Mouse (Mus musculus) ovary, adult 18-20 months (tissue): ENCODE results near the gene Cdkn1c.

Source experiments
- DNase-seq: peaks from one replicate; pipeline ENCODE4 v3.0.0; 2022; ENCODE audit warnings: low spot score, mixed read lengths

Gene Cdkn1c

GRCm38 (mm10) chr7:143437231-143437893 lies 23.5 kb downstream of the Cdkn1c start:
- no peak for DNase-seq

DNA sequence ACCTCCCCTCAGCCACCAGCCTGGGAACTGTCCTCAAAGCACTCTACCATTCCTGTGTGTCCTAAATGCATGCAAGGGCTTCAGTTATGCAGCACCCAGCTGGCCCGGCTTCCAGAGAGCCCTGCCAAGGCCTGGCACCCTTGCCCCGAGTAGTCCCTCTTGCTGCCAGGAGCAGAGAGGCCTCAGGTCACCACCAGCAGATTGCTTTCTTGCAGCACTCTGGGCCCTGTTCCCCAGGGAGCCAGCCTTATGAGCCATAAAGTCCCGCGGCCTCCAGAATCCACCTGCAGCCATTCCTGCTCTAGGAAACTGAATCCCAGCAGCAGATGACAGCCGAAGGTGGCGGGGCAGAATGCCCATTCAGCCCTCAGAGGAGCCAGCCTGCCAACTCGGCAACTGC lies 27.5 kb downstream of the Cdkn1c start:
- no peak for DNase-seq

- no peak for DNase-seq
These were observed 28.2 kb downstream of the Cdkn1c start for GRCm38 (mm10) chr7:143432631-143433030.

- no peak for DNase-seq
These were observed 31.9 kb downstream of the Cdkn1c start for GRCm38 (mm10) chr7:143428814-143429499.

- DNase-seq: no peak
These were observed 32.6 kb downstream of the Cdkn1c start for GRCm38 (mm10) chr7:143428142-143428813.

GRCm38 (mm10) chr7:143419585-143420160 lies 41.2 kb downstream of the Cdkn1c start:
- DNase-seq: no peak

DNA sequence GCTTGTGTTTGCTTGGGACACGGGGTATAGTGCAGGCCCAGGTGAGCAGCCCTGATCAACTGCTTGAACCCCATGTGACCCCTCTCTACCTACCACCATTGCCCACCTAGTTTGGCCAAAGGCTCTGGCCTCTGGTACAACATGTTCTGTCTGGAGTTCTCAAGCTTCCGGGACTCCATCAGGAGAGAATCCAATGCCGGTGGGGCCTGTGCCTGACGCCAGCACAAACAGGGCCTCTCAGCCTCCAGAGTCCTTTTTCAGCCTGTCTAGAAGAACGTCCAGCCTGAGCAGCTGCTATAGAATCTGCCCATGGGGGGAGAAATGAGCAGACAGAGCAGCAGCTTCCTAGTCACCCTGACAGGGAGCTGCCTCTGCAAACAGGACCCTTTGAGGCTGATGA lies 43.0 kb downstream of the Cdkn1c start:
- no peak for DNase-seq

- no peak for DNase-seq
These were observed 44.4 kb downstream of the Cdkn1c start for GRCm38 (mm10) chr7:143416406-143416805.

DNA sequence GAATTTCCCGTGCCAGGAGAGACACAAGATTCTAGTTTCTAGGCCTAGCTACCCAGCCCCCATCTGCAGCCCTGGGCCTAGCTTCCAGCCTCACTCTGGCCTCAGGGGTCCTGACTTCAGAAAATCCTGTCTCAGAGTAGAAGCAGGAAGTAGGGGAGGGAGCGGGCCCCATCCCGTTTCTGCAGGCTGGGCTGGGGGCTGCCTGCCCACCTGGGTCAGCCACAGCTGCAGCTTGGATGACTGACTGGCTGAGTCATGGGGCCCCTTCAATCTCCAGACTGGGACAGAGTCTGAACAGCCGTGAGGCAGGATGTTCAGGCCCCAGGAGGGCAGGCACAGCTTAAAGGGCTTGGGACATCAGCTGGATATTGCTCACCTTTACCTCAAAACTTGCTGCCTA lies 45.8 kb downstream of the Cdkn1c start:
- no peak for DNase-seq

DNA sequence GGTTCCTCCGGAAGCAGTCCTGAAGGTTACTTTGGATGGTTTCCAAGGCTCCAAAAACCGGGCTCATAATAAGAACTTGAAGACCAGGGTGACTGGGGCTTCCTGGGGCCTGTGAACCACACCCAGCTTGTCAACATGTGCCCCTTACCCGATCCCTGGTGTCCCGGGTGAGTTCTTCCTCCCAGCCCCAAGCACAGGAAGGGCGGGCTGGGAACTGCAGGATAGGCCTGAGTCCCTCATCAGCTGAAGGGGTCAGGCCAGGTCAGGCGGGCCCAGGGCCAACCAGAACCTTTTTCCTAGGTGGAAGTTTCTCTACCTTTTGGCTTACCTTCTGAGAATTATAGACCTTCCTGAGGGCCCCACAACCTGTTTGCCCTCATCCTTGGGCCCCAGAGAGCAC lies 48.2 kb downstream of the Cdkn1c start:
- no peak for DNase-seq

GRCm38 (mm10) chr7:143408615-143409021 lies 52.2 kb downstream of the Cdkn1c start:
- no peak for DNase-seq
